Mouse (Mus musculus) stomach, postnatal 0 days (tissue): ENCODE results near the gene Maml1.

Source experiments
- CTCF ChIP-seq: IDR thresholded peaks from 2 replicates; pipeline ENCODE4 v1.5.1; 2016; ENCODE audit warnings: antibody characterized with exemption, low read depth, mild to moderate bottlenecking, moderate library complexity
- EP300 ChIP-seq: optimal IDR thresholded peaks from 2 replicates; pipeline ENCODE3; 2016; ENCODE audit warnings: antibody characterized with exemption

DNA sequence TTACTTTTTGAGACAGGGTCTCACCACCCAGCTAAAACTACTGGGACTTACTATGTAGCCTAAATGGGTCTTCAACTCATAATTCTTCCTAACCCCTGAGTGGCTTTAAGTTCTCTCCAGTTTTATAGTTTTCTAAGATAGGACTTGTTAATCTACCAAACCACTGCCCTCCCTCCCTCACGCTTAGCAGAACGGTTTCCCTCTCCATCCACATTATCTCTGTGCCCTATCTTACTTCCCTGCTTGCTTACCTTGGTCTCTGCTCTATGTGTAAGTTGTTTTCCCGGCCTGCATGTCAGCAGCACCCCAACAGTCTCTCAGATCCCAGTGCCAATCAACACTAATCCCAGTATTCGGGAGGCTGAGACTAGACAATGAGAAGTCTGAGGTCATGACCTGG, 44.8 kb upstream of the Maml1 start:
- no peak for TF ChIP-seq CTCF
- TF ChIP-seq EP300, result no peak
